Mouse (Mus musculus) forebrain, embryonic 13.5 days (tissue): ENCODE data around the gene Trmt112. TPM values are rescaled to one million over a fixed set of nuclear protein-coding genes. Genes with fewer than 3 reads are reported as not detected.

Source experiments
- ATAC-seq: fragments of 200-750 bp; cut with Nextera tagmentation; 2 replicates; pipeline ENCODE4 v1.8.0; 2017
- H3K27ac ChIP-seq: fragments of 300-500 bp; sonication (generic); 2 replicates; pipeline ENCODE4 v1.5.1; 2015; ENCODE audit warnings: inconsistent platforms, mild to moderate bottlenecking, moderate library complexity
- H3K27me3 ChIP-seq: fragments of 300-500 bp; sonication (generic); 2 replicates; pipeline ENCODE4 v1.6.1; 2015; ENCODE audit warnings: mild to moderate bottlenecking, inconsistent platforms
- H3K36me3 ChIP-seq: fragments of 300-500 bp; sonication (generic); 2 replicates; pipeline ENCODE4 v1.6.1; 2015; ENCODE audit warnings: mild to moderate bottlenecking, inconsistent platforms; ENCODE audit not compliant: poor library complexity, severe bottlenecking
- H3K4me1 ChIP-seq: fragments of 300-500 bp; sonication (generic); 2 replicates; pipeline ENCODE4 v1.6.1; 2015; ENCODE audit warnings: inconsistent platforms
- H3K4me2 ChIP-seq: fragments of 300-500 bp; sonication (generic); 2 replicates; pipeline ENCODE4 v1.6.1; 2015; ENCODE audit warnings: inconsistent platforms, mild to moderate bottlenecking, moderate library complexity
- H3K4me3 ChIP-seq: fragments of 300-500 bp; sonication (generic); 2 replicates; pipeline ENCODE4 v1.5.1; 2015; ENCODE audit warnings: mild to moderate bottlenecking, inconsistent platforms
- H3K9ac ChIP-seq: fragments of 300-500 bp; sonication (generic); 2 replicates; pipeline ENCODE4 v1.6.1; 2015; ENCODE audit warnings: mild to moderate bottlenecking, inconsistent platforms
- H3K9me3 ChIP-seq: fragments of 300-500 bp; sonication (generic); replicated peaks from 2 replicates; pipeline ENCODE4 v1.6.1; 2016; ENCODE audit warnings: inconsistent platforms
- WGBS: fragments of 180-500 bp; shearing (Covaris S2); methylation state at CpG from one replicate; pipeline ENCODE4 v1.1.7; 2015; 5-methylcytosine and 5-hydroxymethylcytosine counted together
- polyA plus RNA-seq: library from polyadenylated mRNA; unstranded; fragments of >200 nt; fragmentation: Nextera tagmentation; extraction: Ambion mirVana; gene quantifications from 2 replicates; pipeline ENCODE4 v1.2.1, GENCODE M21; 2015

Gene Trmt112
- polyA plus RNA-seq, 1 experiment from 2014 or later: 167 TPM

GRCm38 (mm10) chr19:6942764-6943163 lies 33.3 kb downstream of the Trmt112 start:
- ATAC-seq: no peak
- peak overlapping the region; percentile 95 for H3K9ac ChIP-seq
- peaks cover 10% of the 10 kb centered on the region for H3K36me3 ChIP-seq
- peak overlapping the region; percentile 99 for H3K4me2 ChIP-seq
- no peaks in the 10 kb centered on the region for H3K9me3 ChIP-seq
- peak overlapping the region; percentile 90 for H3K27ac ChIP-seq
- peak overlapping the region; percentile 86 for H3K4me3 ChIP-seq
- WGBS: 25% methylated on average over 5 of the region's 5 CpGs
- H3K4me1 ChIP-seq: peaks cover 41% of the 10 kb centered on the region
- peaks cover 4% of the 10 kb centered on the region; the same call in 1 of the 2 replicates for H3K27me3 ChIP-seq

- H3K36me3 ChIP-seq: peaks cover 10% of the 10 kb centered on the region
- H3K9me3 ChIP-seq: no peaks in the 10 kb centered on the region
- H3K9ac ChIP-seq: no peak overlapping the region
- no peak overlapping the region for H3K27ac ChIP-seq
- no peak for ATAC-seq
- WGBS: 90% methylated on average over 6 of the region's 6 CpGs
- H3K27me3 ChIP-seq: no peaks in the 10 kb centered on the region
- H3K4me3 ChIP-seq: no peak overlapping the region
- H3K4me1 ChIP-seq: peaks cover 32% of the 10 kb centered on the region
- no peak overlapping the region for H3K4me2 ChIP-seq
These were observed 34.2 kb downstream of the Trmt112 start for GRCm38 (mm10) chr19:6943709-6944108.

- H3K4me2 ChIP-seq: no peak overlapping the region
- ATAC-seq: no peak
- H3K36me3 ChIP-seq: peaks cover 15% of the 10 kb centered on the region
- H3K27ac ChIP-seq: no peak overlapping the region
- H3K9me3 ChIP-seq: no peaks in the 10 kb centered on the region
- H3K9ac ChIP-seq: 0 out of 2 replicates have a peak overlapping the region, but pooled peaks have one; percentile 12
- 54% methylated on average over 4 of the region's 4 CpGs for WGBS
- H3K4me1 ChIP-seq: peaks cover 27% of the 10 kb centered on the region
- H3K4me3 ChIP-seq: no peak overlapping the region
- no peaks in the 10 kb centered on the region for H3K27me3 ChIP-seq
These were observed 38.2 kb downstream of the Trmt112 start for GRCm38 (mm10) chr19:6947742-6948141.

GRCm38 (mm10) chr19:6948186-6948585 lies 38.7 kb downstream of the Trmt112 start:
- Histone ChIP-seq H3K4me1 (peaks cover 27% of the 10 kb centered on the region), H3K4me3 (no peak overlapping the region), H3K9me3 (no peaks in the 10 kb centered on the region), H3K27me3 (no peaks in the 10 kb centered on the region), H3K36me3 (peaks cover 15% of the 10 kb centered on the region), H3K4me2 (no peak overlapping the region), H3K9ac (0 out of 2 replicates have a peak overlapping the region, but pooled peaks have one; percentile 12), H3K27ac (no peak overlapping the region)
- 79% methylated on average over 4 of the region's 4 CpGs for WGBS
- ATAC-seq: no peak

- peak overlapping the region; percentile 98; the same call in 1 of the 2 replicates for H3K4me2 ChIP-seq
- no peak for ATAC-seq
- H3K4me3 ChIP-seq: no peak overlapping the region
- no peaks in the 10 kb centered on the region for H3K9me3 ChIP-seq
- WGBS: 90% methylated on average over 5 of the region's 5 CpGs
- no peaks in the 10 kb centered on the region for H3K27me3 ChIP-seq
- H3K36me3 ChIP-seq: peaks cover 15% of the 10 kb centered on the region
- no peak overlapping the region for H3K27ac ChIP-seq
- H3K4me1 ChIP-seq: peaks cover 27% of the 10 kb centered on the region
- no peak overlapping the region for H3K9ac ChIP-seq
These were observed 40.0 kb downstream of the Trmt112 start for GRCm38 (mm10) chr19:6949532-6949931.

GRCm38 (mm10) chr19:6949951-6950350 lies 40.5 kb downstream of the Trmt112 start:
- Histone ChIP-seq H3K27me3 (no peaks in the 10 kb centered on the region), H3K4me2 (peak overlapping the region; percentile 98), H3K4me3 (peak overlapping the region; percentile 60), H3K9me3 (no peaks in the 10 kb centered on the region), H3K9ac (peak overlapping the region; percentile 84), H3K4me1 (peaks cover 27% of the 10 kb centered on the region), H3K36me3 (peaks cover 16% of the 10 kb centered on the region), H3K27ac (peak overlapping the region; percentile 97; the same call in 1 of the 2 replicates)
- WGBS: 54% methylated on average over 5 of the region's 5 CpGs
- ATAC-seq: no peak

GRCm38 (mm10) chr19:6950613-6951153 lies 41.2 kb downstream of the Trmt112 start:
- WGBS: 1% methylated on average over 28 of the region's 28 CpGs
- Histone ChIP-seq H3K9ac (peak overlapping the region; percentile 84), H3K27me3 (no peaks in the 10 kb centered on the region), H3K4me1 (peaks cover 27% of the 10 kb centered on the region), H3K36me3 (peaks cover 16% of the 10 kb centered on the region), H3K9me3 (no peaks in the 10 kb centered on the region), H3K4me2 (peak overlapping the region; percentile 98), H3K4me3 (peak overlapping the region; percentile 60), H3K27ac (peak overlapping the region; percentile 97)
- peak; percentile 61 for ATAC-seq

GRCm38 (mm10) chr19:6951381-6951968 lies 42.0 kb downstream of the Trmt112 start:
- peak overlapping the region; percentile 84 for H3K9ac ChIP-seq
- peaks cover 27% of the 10 kb centered on the region for H3K4me1 ChIP-seq
- ATAC-seq: peak; percentile 87
- no peaks in the 10 kb centered on the region for H3K27me3 ChIP-seq
- peak overlapping the region; percentile 97 for H3K27ac ChIP-seq
- no peaks in the 10 kb centered on the region for H3K9me3 ChIP-seq
- peak overlapping the region; percentile 98 for H3K4me2 ChIP-seq
- peak overlapping the region; percentile 60 for H3K4me3 ChIP-seq
- H3K36me3 ChIP-seq: peaks cover 17% of the 10 kb centered on the region; the same call in 1 of the 2 replicates
- under 1% methylated on average over 35 of the region's 35 CpGs for WGBS

- peak overlapping the region; percentile 98 for H3K4me2 ChIP-seq
- H3K36me3 ChIP-seq: peaks cover 17% of the 10 kb centered on the region; the same call in 1 of the 2 replicates
- peak overlapping the region; percentile 84 for H3K9ac ChIP-seq
- no peaks in the 10 kb centered on the region for H3K27me3 ChIP-seq
- H3K27ac ChIP-seq: peak overlapping the region; percentile 97
- 4% methylated on average over 31 of the region's 31 CpGs for whole genome bisulfite sequencing
- peaks cover 27% of the 10 kb centered on the region for H3K4me1 ChIP-seq
- peak overlapping the region; percentile 60 for H3K4me3 ChIP-seq
- peak; percentile 37 for ATAC-seq
- H3K9me3 ChIP-seq: no peaks in the 10 kb centered on the region
These were observed 42.7 kb downstream of the Trmt112 start for GRCm38 (mm10) chr19:6951994-6952711.

GRCm38 (mm10) chr19:6952712-6953037 lies 43.2 kb downstream of the Trmt112 start:
- no peak for ATAC-seq
- no peak overlapping the region for H3K27ac ChIP-seq
- peaks cover 27% of the 10 kb centered on the region for H3K4me1 ChIP-seq

GRCm38 (mm10) chr19:6954046-6954445 lies 44.5 kb downstream of the Trmt112 start:
- no peaks in the 10 kb centered on the region for H3K27me3 ChIP-seq
- no peak overlapping the region for H3K4me2 ChIP-seq
- no peak overlapping the region for H3K27ac ChIP-seq
- no peak overlapping the region for H3K4me3 ChIP-seq
- no peak overlapping the region for H3K9ac ChIP-seq
- no peak for ATAC-seq
- peaks cover 27% of the 10 kb centered on the region for H3K4me1 ChIP-seq
- 52% methylated on average over 9 of the region's 9 CpGs for WGBS
- no peaks in the 10 kb centered on the region for H3K9me3 ChIP-seq
- H3K36me3 ChIP-seq: peaks cover 17% of the 10 kb centered on the region; the same call in 1 of the 2 replicates

More at GRCm38 (mm10) chr19:6952712-6953037, 43.2 kb downstream of the Trmt112 start:
- WGBS: 29% methylated on average over 3 of the region's 3 CpGs
- H3K36me3 ChIP-seq: peaks cover 17% of the 10 kb centered on the region; the same call in 1 of the 2 replicates
- H3K9me3 ChIP-seq: no peaks in the 10 kb centered on the region
- peak overlapping the region; percentile 84 for H3K9ac ChIP-seq
- H3K4me3 ChIP-seq: peak overlapping the region; percentile 60
- no peaks in the 10 kb centered on the region for H3K27me3 ChIP-seq
- H3K4me2 ChIP-seq: peak overlapping the region; percentile 98

- no peak for ATAC-seq
- WGBS: 86% methylated on average over 7 of the region's 7 CpGs
- no peak overlapping the region for H3K9ac ChIP-seq
These were observed 45.9 kb downstream of the Trmt112 start for GRCm38 (mm10) chr19:6955424-6955823.

More at GRCm38 (mm10) chr19:6955424-6955823, 45.9 kb downstream of the Trmt112 start:
- H3K9me3 ChIP-seq: no peaks in the 10 kb centered on the region
- H3K36me3 ChIP-seq: peaks cover 22% of the 10 kb centered on the region; the same call in 1 of the 2 replicates
- no peak overlapping the region for H3K4me2 ChIP-seq
- H3K4me3 ChIP-seq: no peak overlapping the region
- no peaks in the 10 kb centered on the region for H3K27me3 ChIP-seq
- H3K4me1 ChIP-seq: peaks cover 17% of the 10 kb centered on the region
- no peak overlapping the region for H3K27ac ChIP-seq
